Mouse (Mus musculus): ENCODE data around the gene Fam110a. TPM values are rescaled to one million over a fixed set of nuclear protein-coding genes. Genes with fewer than 3 reads are reported as not detected.
A peak's percentile ranks its signal among the peaks of the same experiment; 100 is the strongest.

Gene Fam110a
- polyA plus RNA-seq, 1 experiment from 2014 or later = 24.8 TPM

GRCm38 (mm10) chr2:151969396-151969795 lies 10.6 kb downstream of the Fam110a start:
- Histone ChIP-seq H3K36me3 (ENCODE audit: control insufficient read depth, insufficient read depth, low read length) (peaks cover 6% of the 10 kb centered on the region; the same call in 1 of the 2 replicates), H3K9me3 (ENCODE audit: control insufficient read depth, low read length) (no peaks in the 10 kb centered on the region), H3K27me3 (replicated peaks; ENCODE audit: control insufficient read depth, insufficient read depth, low read length) (no peaks in the 10 kb centered on the region), H3K4me3 (ENCODE audit: low read depth, low read length) (no peak overlapping the region), H3K4me1 (replicated peaks; ENCODE audit: control insufficient read depth, insufficient read depth, low read length) (peaks cover 17% of the 10 kb centered on the region; the same call in 1 of the 2 replicates), H3K27ac (ENCODE audit: low read depth) (no peak overlapping the region), H3K9ac (ENCODE audit: low read length) (no peak overlapping the region), H3K4me2 (ENCODE audit: low read length) (no peak overlapping the region)
- WGBS = 96% methylated on average over 6 of the region's 6 CpGs
- DNase-seq (ENCODE audit: low spot score) = no peak
- ATAC-seq (replicated peaks; ENCODE audit: low FRiP score, low TSS enrichment, low read depth) = no peak

- Histone ChIP-seq H3K4me2 (ENCODE audit: low read length) (no peak overlapping the region), H3K9me3 (ENCODE audit: control insufficient read depth, low read length) (no peaks in the 10 kb centered on the region), H3K27me3 (replicated peaks; ENCODE audit: control insufficient read depth, insufficient read depth, low read length) (no peaks in the 10 kb centered on the region), H3K27ac (ENCODE audit: low read depth) (no peak overlapping the region), H3K9ac (ENCODE audit: low read length) (no peak overlapping the region), H3K4me3 (ENCODE audit: low read depth, low read length) (no peak overlapping the region), H3K4me1 (replicated peaks; ENCODE audit: control insufficient read depth, insufficient read depth, low read length) (peaks cover 21% of the 10 kb centered on the region; the same call in 1 of the 2 replicates), H3K36me3 (ENCODE audit: control insufficient read depth, insufficient read depth, low read length) (peaks cover 6% of the 10 kb centered on the region; the same call in 1 of the 2 replicates)
- 91% methylated on average over 7 of the region's 7 CpGs for WGBS
- no peak for DNase-seq (ENCODE audit: low spot score)
- no peak for ATAC-seq (replicated peaks; ENCODE audit: low FRiP score, low TSS enrichment, low read depth)
Observed at GRCm38 (mm10) chr2:151968986-151969385, 11.0 kb downstream of the Fam110a start.

GRCm38 (mm10) chr2:151968451-151968850 lies 11.6 kb downstream of the Fam110a start:
- no peak overlapping the region for H3K4me3 ChIP-seq (ENCODE audit: low read depth, low read length)

GRCm38 (mm10) chr2:151967792-151968191 lies 12.2 kb downstream of the Fam110a start:
- Histone ChIP-seq H3K9me3 (ENCODE audit: control insufficient read depth, low read length) (no peaks in the 10 kb centered on the region), H3K4me1 (replicated peaks; ENCODE audit: control insufficient read depth, insufficient read depth, low read length) (peaks cover 21% of the 10 kb centered on the region; the same call in 1 of the 2 replicates), H3K27ac (ENCODE audit: low read depth) (no peak overlapping the region), H3K9ac (ENCODE audit: low read length) (no peak overlapping the region), H3K36me3 (ENCODE audit: control insufficient read depth, insufficient read depth, low read length) (peaks cover 6% of the 10 kb centered on the region; the same call in 1 of the 2 replicates), H3K4me2 (ENCODE audit: low read length) (no peak overlapping the region), H3K4me3 (ENCODE audit: low read depth, low read length) (no peak overlapping the region), H3K27me3 (replicated peaks; ENCODE audit: control insufficient read depth, insufficient read depth, low read length) (no peaks in the 10 kb centered on the region)
- no peak for ATAC-seq (replicated peaks; ENCODE audit: low FRiP score, low TSS enrichment, low read depth)
- DNase-seq (ENCODE audit: low spot score) = no peak
- 62% methylated on average over 2 of the region's 2 CpGs for WGBS

More at GRCm38 (mm10) chr2:151968451-151968850, 11.6 kb downstream of the Fam110a start:
- Histone ChIP-seq H3K36me3 (ENCODE audit: control insufficient read depth, insufficient read depth, low read length) (peaks cover 6% of the 10 kb centered on the region; the same call in 1 of the 2 replicates), H3K9ac (ENCODE audit: low read length) (no peak overlapping the region), H3K27me3 (replicated peaks; ENCODE audit: control insufficient read depth, insufficient read depth, low read length) (no peaks in the 10 kb centered on the region), H3K9me3 (ENCODE audit: control insufficient read depth, low read length) (no peaks in the 10 kb centered on the region), H3K4me1 (replicated peaks; ENCODE audit: control insufficient read depth, insufficient read depth, low read length) (peaks cover 21% of the 10 kb centered on the region; the same call in 1 of the 2 replicates), H3K27ac (ENCODE audit: low read depth) (no peak overlapping the region), H3K4me2 (ENCODE audit: low read length) (no peak overlapping the region)
- ATAC-seq (replicated peaks; ENCODE audit: low FRiP score, low TSS enrichment, low read depth) = no peak
- no peak for DNase-seq (ENCODE audit: low spot score)
- 85% methylated on average over 8 of the region's 8 CpGs for WGBS

GRCm38 (mm10) chr2:151967176-151967750 lies 12.8 kb downstream of the Fam110a start:
- 36% methylated on average over 9 of the region's 9 CpGs for WGBS
- no peak for ATAC-seq (replicated peaks; ENCODE audit: low FRiP score, low TSS enrichment, low read depth)
- Histone ChIP-seq H3K4me1 (replicated peaks; ENCODE audit: control insufficient read depth, insufficient read depth, low read length) (peaks cover 21% of the 10 kb centered on the region; the same call in 1 of the 2 replicates), H3K9me3 (ENCODE audit: control insufficient read depth, low read length) (no peaks in the 10 kb centered on the region), H3K27ac (ENCODE audit: low read depth) (no peak overlapping the region), H3K4me2 (ENCODE audit: low read length) (no peak overlapping the region), H3K9ac (ENCODE audit: low read length) (no peak overlapping the region), H3K27me3 (replicated peaks; ENCODE audit: control insufficient read depth, insufficient read depth, low read length) (no peaks in the 10 kb centered on the region), H3K36me3 (ENCODE audit: control insufficient read depth, insufficient read depth, low read length) (peaks cover 6% of the 10 kb centered on the region; the same call in 1 of the 2 replicates), H3K4me3 (ENCODE audit: low read depth, low read length) (no peak overlapping the region)
- DNase-seq (ENCODE audit: low spot score) = no peak

GRCm38 (mm10) chr2:151964052-151964451 lies 16.0 kb downstream of the Fam110a start:
- H3K9ac ChIP-seq (ENCODE audit: low read length) = no peak overlapping the region
- no peaks in the 10 kb centered on the region for H3K36me3 ChIP-seq (ENCODE audit: control insufficient read depth, insufficient read depth, low read length)
- H3K4me2 ChIP-seq (ENCODE audit: low read length) = no peak overlapping the region
- 0 out of 2 replicates have a peak, but pooled peaks cover 6% of the 10 kb centered on the region for H3K4me1 ChIP-seq (replicated peaks; ENCODE audit: control insufficient read depth, insufficient read depth, low read length)
- no peak for DNase-seq (ENCODE audit: low spot score)
- H3K9me3 ChIP-seq (ENCODE audit: control insufficient read depth, low read length) = no peaks in the 10 kb centered on the region
- no peak for ATAC-seq (replicated peaks; ENCODE audit: low FRiP score, low TSS enrichment, low read depth)
- WGBS = 17% methylated on average over 9 of the region's 9 CpGs
- H3K4me3 ChIP-seq (ENCODE audit: low read depth, low read length) = no peak overlapping the region
- H3K27ac ChIP-seq (ENCODE audit: low read depth) = no peak overlapping the region
- no peaks in the 10 kb centered on the region for H3K27me3 ChIP-seq (replicated peaks; ENCODE audit: control insufficient read depth, insufficient read depth, low read length)

GRCm38 (mm10) chr2:151963319-151963718 lies 16.7 kb downstream of the Fam110a start:
- Histone ChIP-seq H3K27me3 (replicated peaks; ENCODE audit: control insufficient read depth, insufficient read depth, low read length) (no peaks in the 10 kb centered on the region), H3K36me3 (ENCODE audit: control insufficient read depth, insufficient read depth, low read length) (no peaks in the 10 kb centered on the region), H3K27ac (ENCODE audit: low read depth) (no peak overlapping the region), H3K9ac (ENCODE audit: low read length) (no peak overlapping the region), H3K9me3 (ENCODE audit: control insufficient read depth, low read length) (no peaks in the 10 kb centered on the region), H3K4me1 (replicated peaks; ENCODE audit: control insufficient read depth, insufficient read depth, low read length) (0 out of 2 replicates have a peak, but pooled peaks cover 6% of the 10 kb centered on the region), H3K4me2 (ENCODE audit: low read length) (no peak overlapping the region), H3K4me3 (ENCODE audit: low read depth, low read length) (no peak overlapping the region)
- 89% methylated on average over 5 of the region's 5 CpGs for WGBS
- ATAC-seq (replicated peaks; ENCODE audit: low FRiP score, low TSS enrichment, low read depth) = no peak
- no peak for DNase-seq (ENCODE audit: low spot score)

- H3K4me1 ChIP-seq (replicated peaks; ENCODE audit: control insufficient read depth, insufficient read depth, low read length) = 0 out of 2 replicates have a peak, but pooled peaks cover 6% of the 10 kb centered on the region
- no peak overlapping the region for H3K9ac ChIP-seq (ENCODE audit: low read length)
- 55% methylated on average over 10 of the region's 10 CpGs for WGBS
- H3K4me2 ChIP-seq (ENCODE audit: low read length) = no peak overlapping the region
- DNase-seq (ENCODE audit: low spot score) (no peak), ATAC-seq (replicated peaks; ENCODE audit: low FRiP score, low TSS enrichment, low read depth) (peak; percentile 63; the same call in 1 of the 2 replicates)
- H3K9me3 ChIP-seq (ENCODE audit: control insufficient read depth, low read length) = no peaks in the 10 kb centered on the region
- no peak overlapping the region for H3K27ac ChIP-seq (ENCODE audit: low read depth)
- H3K4me3 ChIP-seq (ENCODE audit: low read depth, low read length) = no peak overlapping the region
- H3K36me3 ChIP-seq (ENCODE audit: control insufficient read depth, insufficient read depth, low read length) = no peaks in the 10 kb centered on the region
- H3K27me3 ChIP-seq (replicated peaks; ENCODE audit: control insufficient read depth, insufficient read depth, low read length) = no peaks in the 10 kb centered on the region
Observed at GRCm38 (mm10) chr2:151962474-151962873, 17.5 kb downstream of the Fam110a start.

All from intestine, embryonic 14.5 days (tissue).